Mouse (Mus musculus) bone marrow macrophage, adult 2 months (primary cell): ENCODE measurements around the gene Hils1.

ENCODE experiments used
- CTCF ChIP-seq: IDR thresholded peaks from 2 replicates; pipeline ENCODE4 v1.5.1; 2012; ENCODE audit warnings: low read depth, mild to moderate bottlenecking, low read length, moderate library complexity
- POLR2A ChIP-seq: IDR thresholded peaks from 2 replicates; pipeline ENCODE4 v1.6.1; 2012; ENCODE audit warnings: mild to moderate bottlenecking, low read depth, low read length, borderline replicate concordance

DNA sequence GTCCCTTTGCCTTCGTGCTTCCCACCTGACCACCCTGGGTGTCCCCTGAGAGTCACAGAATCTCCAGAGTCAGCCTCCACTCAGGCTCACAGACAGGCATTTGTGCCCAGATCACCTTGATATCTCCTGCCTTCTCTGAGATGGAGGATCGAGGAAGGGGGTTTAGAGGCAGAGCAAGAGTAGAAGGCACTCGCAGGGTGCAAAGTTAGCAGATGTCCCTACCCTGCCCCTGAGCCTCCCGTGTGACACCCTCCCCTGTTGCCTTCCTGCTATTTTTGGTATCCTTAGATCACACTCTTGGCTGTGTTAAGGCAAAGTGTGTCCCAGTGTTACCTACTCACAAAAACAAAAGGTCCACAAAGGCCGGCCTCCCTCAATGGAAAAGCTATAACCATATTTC is 8.8 kb downstream of the Hils1 start, which contains the start of gene Sgca:
- TF ChIP-seq POLR2A, result no peak
- TF ChIP-seq CTCF, result no peak
